Mouse (Mus musculus) G1E (cell line): ENCODE results near the gene Nectin4. TPM values are rescaled to one million over a fixed set of nuclear protein-coding genes. Genes with fewer than 3 reads are reported as not detected.

Experiments
- ATAC-seq: 2 replicates; pipeline ENCODE4 v1.8.0; 2016; ENCODE audit warnings: mild to moderate bottlenecking; ENCODE audit not compliant: insufficient number of reproducible peaks, poor library complexity, low FRiP score, severe bottlenecking; ENCODE audit errors: extremely low read depth
- DNase-seq: peaks from one replicate; pipeline ENCODE4 v3.0.0; 2012; ENCODE audit warnings: low spot score
- H3K27me3 ChIP-seq: 2 replicates; pipeline ENCODE4 v1.6.1; 2012; ENCODE audit warnings: mild to moderate bottlenecking, low read length, inconsistent platforms; ENCODE audit not compliant: insufficient read depth
- H3K36me3 ChIP-seq: replicated peaks from 2 replicates; pipeline ENCODE3; 2012; ENCODE audit warnings: mild to moderate bottlenecking, inconsistent platforms
- H3K4me1 ChIP-seq: 2 replicates; pipeline ENCODE4 v1.6.1; 2012; ENCODE audit warnings: low read depth, low read length, inconsistent platforms, mixed read lengths; ENCODE audit not compliant: insufficient read depth
- H3K4me3 ChIP-seq: 2 replicates; pipeline ENCODE4 v1.5.1; 2012; ENCODE audit warnings: low read depth, mild to moderate bottlenecking, inconsistent platforms, low read length, moderate library complexity, mixed read lengths
- H3K9me3 ChIP-seq: replicated peaks from 2 replicates; pipeline ENCODE4 v1.6.1; 2012; ENCODE audit warnings: inconsistent platforms
- CTCF ChIP-seq: IDR thresholded peaks from 2 replicates; pipeline ENCODE4 v1.5.1; 2012; ENCODE audit warnings: low read depth, low read length, inconsistent platforms, mixed read lengths
- GATA1 ChIP-seq: IDR thresholded peaks from 2 replicates; pipeline ENCODE4 v1.6.1; 2012; ENCODE audit warnings: borderline replicate concordance, low read length, inconsistent platforms, mixed read lengths
- GATA2 ChIP-seq: IDR thresholded peaks from 2 replicates; pipeline ENCODE4 v1.6.1; 2012; ENCODE audit warnings: low read depth, low read length, inconsistent platforms, borderline replicate concordance
- POLR2AphosphoS5 ChIP-seq: IDR thresholded peaks from 2 replicates; pipeline ENCODE4 v1.6.1; 2012; ENCODE audit warnings: low read depth, low read length, inconsistent platforms; ENCODE audit not compliant: insufficient replicate concordance
- TAL1 ChIP-seq: conservative IDR thresholded peaks from 2 replicates; pipeline ENCODE4 v1.6.1; 2012; ENCODE audit warnings: low read depth, low read length, inconsistent platforms, mixed read lengths
- polyA plus RNA-seq: library from polyadenylated mRNA; stranded (reverse); fragments of >175 nt; gene quantifications from 2 replicates; pipeline ENCODE4 v1.2.3, GENCODE M21; 2012
- total RNA-seq, 2 experiments: library from RNA; stranded (forward) in 1 of 2; stranded (reverse) in 1 of 2; fragments of 200-1000 nt in 1 of 2; fragments of >200 nt in 1 of 2; fragmentation: Nextera tagmentation in 1 of 2; gene quantifications; 2 replicates each; pipeline ENCODE4 v1.2.3; 2014 to 2017

Gene Nectin4
- total and polyA plus RNA-seq, 3 experiments: 0.01 TPM; not detected in 2

- Histone ChIP-seq H3K36me3 (no peaks in the 10 kb centered on the region), H3K9me3 (no peaks in the 10 kb centered on the region), H3K27me3 (peaks cover 41% of the 10 kb centered on the region), H3K4me1 (peaks cover 10% of the 10 kb centered on the region), H3K4me3 (no peak overlapping the region)
- DNase-seq (no peak), ATAC-seq (no peak)
- TF ChIP-seq GATA2 (no peak), POLR2AphosphoS5 (no peak), TAL1 (no peak), GATA1 (no peak), CTCF (no peak)
Observed at GRCm38 (mm10) chr1:171435288-171435814, 65.5 kb downstream of the Nectin4 start.

- peaks cover 42% of the 10 kb centered on the region for H3K27me3 ChIP-seq
- TF ChIP-seq GATA2: no peak
- no peak for TF ChIP-seq POLR2AphosphoS5
- TF ChIP-seq TAL1: no peak
- TF ChIP-seq CTCF: no peak
- TF ChIP-seq GATA1: no peak
- no peaks in the 10 kb centered on the region for H3K36me3 ChIP-seq
- no peak overlapping the region for H3K4me3 ChIP-seq
- no peaks in the 10 kb centered on the region for H3K9me3 ChIP-seq
- DNase-seq (no peak), ATAC-seq (no peak)
- H3K4me1 ChIP-seq: peaks cover 10% of the 10 kb centered on the region
Observed at GRCm38 (mm10) chr1:171435974-171436373, 66.1 kb downstream of the Nectin4 start.

- Histone ChIP-seq H3K4me3 (peak within 1 kb of the TSS; percentile 61; the same call in 1 of the 2 replicates), H3K36me3 (no peaks in the 10 kb centered on the region), H3K4me1 (peaks cover 21% of the 10 kb centered on the region), H3K9me3 (no peaks in the 10 kb centered on the region), H3K27me3 (peaks cover 47% of the 10 kb centered on the region)
- no peak for ATAC-seq
- DNase-seq: no peak
- TF ChIP-seq CTCF: no peak
- TF ChIP-seq TAL1: no peak
- no peak for TF ChIP-seq GATA2
- no peak for TF ChIP-seq GATA1
- no peak for TF ChIP-seq POLR2AphosphoS5
Observed at GRCm38 (mm10) chr1:171437264-171438013, 67.5 kb downstream of the Nectin4 start, which contains the start of gene F11r. F11r (plus strand) TSS chr1:171437535.

Other genes starting within 250 kb of the Nectin4 start
Only the 20 nearest of the 25 such genes appear.
- gene Nr1i3, start 156.1 kb upstream of the Nectin4 start, total RNA-seq (2014; fragmentation: Nextera tagmentation): not detected in 2 replicates
- gene Nr1i3, start 156.1 kb upstream of the Nectin4 start, total RNA-seq (2017): 0.16 and 0.46 TPM in 2 replicates
- gene Nr1i3, start 156.1 kb upstream of the Nectin4 start, polyA plus RNA-seq: not detected in 2 replicates
- gene Tomm40l, start 147.6 kb upstream of the Nectin4 start, total RNA-seq (2014; fragmentation: Nextera tagmentation): 9.7 and 13.7 TPM in 2 replicates
- gene Tomm40l, start 147.6 kb upstream of the Nectin4 start, total RNA-seq (2017): 19.2 and 26.4 TPM in 2 replicates
- gene Tomm40l, start 147.6 kb upstream of the Nectin4 start, polyA plus RNA-seq: 31.9 and 35.8 TPM in 2 replicates
- gene Apoa2, start 145.0 kb upstream of the Nectin4 start, total RNA-seq (2014; fragmentation: Nextera tagmentation): not detected in 2 replicates
- not detected in 2 replicates for gene Apoa2, start 145.0 kb upstream of the Nectin4 start, total RNA-seq (2017)
- gene Apoa2, start 145.0 kb upstream of the Nectin4 start, polyA plus RNA-seq: 0.17 TPM in 1 of 2 replicates, not detected in the other
- not detected in 2 replicates for gene Fcer1g, start 135.7 kb upstream of the Nectin4 start, total RNA-seq (2014; fragmentation: Nextera tagmentation)
- 0.64 and 0.71 TPM in 2 replicates for gene Fcer1g, start 135.7 kb upstream of the Nectin4 start, total RNA-seq (2017)
- 0.08 TPM in 1 of 2 replicates, not detected in the other for gene Fcer1g, start 135.7 kb upstream of the Nectin4 start, polyA plus RNA-seq
- gene Adamts4, start 119.7 kb upstream of the Nectin4 start, total RNA-seq (2014; fragmentation: Nextera tagmentation): 0.60 TPM in 1 of 2 replicates, not detected in the other
- gene Adamts4, start 119.7 kb upstream of the Nectin4 start, total RNA-seq (2017): 0.16 and 0.17 TPM in 2 replicates
- gene Adamts4, start 119.7 kb upstream of the Nectin4 start, polyA plus RNA-seq: 0.12 and 0.20 TPM in 2 replicates
- gene Ndufs2, start 118.7 kb upstream of the Nectin4 start, total RNA-seq (2014; fragmentation: Nextera tagmentation): 209 and 219 TPM in 2 replicates
- gene Ndufs2, start 118.7 kb upstream of the Nectin4 start, total RNA-seq (2017): 275 and 300 TPM in 2 replicates
- gene Ndufs2, start 118.7 kb upstream of the Nectin4 start, polyA plus RNA-seq: 47.9 and 101 TPM in 2 replicates
- 27.3 and 30.8 TPM in 2 replicates for gene B4galt3, start 99.8 kb upstream of the Nectin4 start, total RNA-seq (2014; fragmentation: Nextera tagmentation)
- 16.9 and 21.5 TPM in 2 replicates for gene B4galt3, start 99.8 kb upstream of the Nectin4 start, total RNA-seq (2017)
- 44.8 and 50.0 TPM in 2 replicates for gene B4galt3, start 99.8 kb upstream of the Nectin4 start, polyA plus RNA-seq
- gene Ppox, start 88.9 kb upstream of the Nectin4 start, total RNA-seq (2014; fragmentation: Nextera tagmentation): 45.7 and 168 TPM in 2 replicates
- 27.0 and 36.7 TPM in 2 replicates for gene Ppox, start 88.9 kb upstream of the Nectin4 start, total RNA-seq (2017)
- 38.5 and 53.0 TPM in 2 replicates for gene Ppox, start 88.9 kb upstream of the Nectin4 start, polyA plus RNA-seq
- gene Usp21, start 82.1 kb upstream of the Nectin4 start, total RNA-seq (2014; fragmentation: Nextera tagmentation): 40.1 and 64.5 TPM in 2 replicates
- 11.8 and 12.8 TPM in 2 replicates for gene Usp21, start 82.1 kb upstream of the Nectin4 start, total RNA-seq (2017)
- 44.1 and 53.3 TPM in 2 replicates for gene Usp21, start 82.1 kb upstream of the Nectin4 start, polyA plus RNA-seq
- gene Ufc1, start 75.1 kb upstream of the Nectin4 start, total RNA-seq (2014; fragmentation: Nextera tagmentation): 33.4 and 34.3 TPM in 2 replicates
- 96.2 and 111 TPM in 2 replicates for gene Ufc1, start 75.1 kb upstream of the Nectin4 start, total RNA-seq (2017)
- 38.5 and 47.9 TPM in 2 replicates for gene Ufc1, start 75.1 kb upstream of the Nectin4 start, polyA plus RNA-seq
- gene Dedd, start 41.0 kb upstream of the Nectin4 start, total RNA-seq (2014; fragmentation: Nextera tagmentation): 53.6 and 56.4 TPM in 2 replicates
- gene Dedd, start 41.0 kb upstream of the Nectin4 start, total RNA-seq (2017): 14.3 and 17.0 TPM in 2 replicates
- 17.7 and 29.9 TPM in 2 replicates for gene Dedd, start 41.0 kb upstream of the Nectin4 start, polyA plus RNA-seq
- gene Nit1, start 24.5 kb upstream of the Nectin4 start, total RNA-seq (2014; fragmentation: Nextera tagmentation): 17.9 and 22.4 TPM in 2 replicates
- gene Nit1, start 24.5 kb upstream of the Nectin4 start, total RNA-seq (2017): 57.9 and 58.9 TPM in 2 replicates
- gene Nit1, start 24.5 kb upstream of the Nectin4 start, polyA plus RNA-seq: 9.4 and 11.3 TPM in 2 replicates
- gene Pfdn2, start 24.4 kb upstream of the Nectin4 start, total RNA-seq (2014; fragmentation: Nextera tagmentation): 32.4 and 47.3 TPM in 2 replicates
- 19.6 and 22.3 TPM in 2 replicates for gene Pfdn2, start 24.4 kb upstream of the Nectin4 start, total RNA-seq (2017)
- gene Pfdn2, start 24.4 kb upstream of the Nectin4 start, polyA plus RNA-seq: 16.9 and 20.1 TPM in 2 replicates
- gene Klhdc9, start 9.3 kb upstream of the Nectin4 start, total RNA-seq (2014; fragmentation: Nextera tagmentation): 2.6 TPM in 1 of 2 replicates, not detected in the other
- gene Klhdc9, start 9.3 kb upstream of the Nectin4 start, total RNA-seq (2017): 0.33 and 0.64 TPM in 2 replicates
- gene Klhdc9, start 9.3 kb upstream of the Nectin4 start, polyA plus RNA-seq: 1.4 TPM in 2 replicates
- 2.0 and 2.9 TPM in 2 replicates for gene Arhgap30, start 18.9 kb downstream of the Nectin4 start, total RNA-seq (2014; fragmentation: Nextera tagmentation)
- 9.2 and 11.4 TPM in 2 replicates for gene Arhgap30, start 18.9 kb downstream of the Nectin4 start, total RNA-seq (2017)
- gene Arhgap30, start 18.9 kb downstream of the Nectin4 start, polyA plus RNA-seq: 3.9 and 4.6 TPM in 2 replicates
- gene Usf1, start 41.2 kb downstream of the Nectin4 start, total RNA-seq (2014; fragmentation: Nextera tagmentation): 17.6 and 19.0 TPM in 2 replicates
- 41.9 and 56.8 TPM in 2 replicates for gene Usf1, start 41.2 kb downstream of the Nectin4 start, total RNA-seq (2017)
- gene Usf1, start 41.2 kb downstream of the Nectin4 start, polyA plus RNA-seq: 30.0 and 38.9 TPM in 2 replicates
- 1.7 TPM in 1 of 2 replicates, not detected in the other for gene Tstd1, start 48.8 kb downstream of the Nectin4 start, total RNA-seq (2014; fragmentation: Nextera tagmentation)
- 2.9 and 3.7 TPM in 2 replicates for gene Tstd1, start 48.8 kb downstream of the Nectin4 start, total RNA-seq (2017)
- gene Tstd1, start 48.8 kb downstream of the Nectin4 start, polyA plus RNA-seq: 0.41 and 0.42 TPM in 2 replicates
- gene F11r, start 67.4 kb downstream of the Nectin4 start, total RNA-seq (2014; fragmentation: Nextera tagmentation): not detected in 2 replicates
- gene F11r, start 67.4 kb downstream of the Nectin4 start, total RNA-seq (2017): 0.11 and 1.2 TPM in 2 replicates
- gene F11r, start 67.4 kb downstream of the Nectin4 start, polyA plus RNA-seq: not detected in 2 replicates
- gene Alyref2, start 133.4 kb downstream of the Nectin4 start, total RNA-seq (2014; fragmentation: Nextera tagmentation): 5.7 and 6.2 TPM in 2 replicates
- gene Alyref2, start 133.4 kb downstream of the Nectin4 start, total RNA-seq (2017): 4.5 and 6.6 TPM in 2 replicates
- 10.5 and 10.7 TPM in 2 replicates for gene Alyref2, start 133.4 kb downstream of the Nectin4 start, polyA plus RNA-seq
- gene Itln1, start 165.2 kb downstream of the Nectin4 start, total RNA-seq (2014; fragmentation: Nextera tagmentation): not detected in 2 replicates
- gene Itln1, start 165.2 kb downstream of the Nectin4 start, total RNA-seq (2017): not detected in 2 replicates
- gene Itln1, start 165.2 kb downstream of the Nectin4 start, polyA plus RNA-seq: not detected in 2 replicates